Mouse (Mus musculus) testis, postnatal 14 days (tissue): ENCODE results near the gene Paxx.
A peak's percentile ranks its signal among the peaks of the same experiment; 100 is the strongest.
"Not testable (repeated sequence)": the region's sequence is repeated elsewhere in the genome, so short reads cannot be mapped to it uniquely, and the experiment has no call there.

ENCODE experiments used
- DNase-seq: peaks from one replicate; pipeline ENCODE4 v3.0.0; 2021; ENCODE audit warnings: low spot score

The Paxx gene

DNA sequence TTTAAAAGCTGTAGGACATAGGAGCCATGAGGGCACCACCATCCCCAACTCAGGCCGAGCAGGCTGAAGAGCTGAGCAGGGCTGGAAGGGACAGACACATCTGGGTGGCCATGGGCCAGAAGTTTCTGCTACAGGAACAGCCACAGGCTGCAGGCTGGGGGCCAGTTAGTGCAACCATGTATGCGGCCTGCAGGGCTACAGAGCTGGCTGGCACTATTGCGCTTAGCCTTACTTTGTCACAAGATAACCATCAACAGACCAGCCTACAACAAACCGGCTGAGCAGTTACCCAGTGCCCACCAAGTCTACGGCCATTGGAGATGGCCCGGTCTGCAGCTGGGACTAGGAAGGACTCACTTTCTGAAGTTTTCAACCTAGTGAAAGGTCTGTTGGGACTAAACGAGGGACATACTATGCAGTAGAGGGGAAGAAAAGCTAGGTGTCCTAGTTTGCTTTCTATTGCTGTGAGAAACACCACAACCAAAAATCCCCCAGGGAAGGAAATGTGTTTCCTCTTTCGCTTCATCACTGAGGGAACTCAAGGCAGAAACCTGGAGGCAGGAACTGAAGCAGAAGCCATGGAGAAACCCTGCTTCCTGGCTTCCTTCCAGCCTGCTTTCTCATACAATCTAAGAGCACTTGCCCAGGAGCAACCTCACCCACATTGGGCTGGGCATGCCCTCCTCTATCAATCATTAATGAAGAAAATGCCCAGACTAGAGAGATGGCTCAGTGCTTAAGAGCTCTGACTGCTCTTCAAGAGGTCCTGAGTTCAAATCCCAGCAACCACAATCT is 9.8 kb downstream of the Paxx start:
- no peak for DNase-seq

- DNase-seq: no peak
Observed at GRCm38 (mm10) chr2:25442682-25443081, 18.2 kb downstream of the Paxx start.

GRCm38 (mm10) chr2:25441067-25441466 is 19.8 kb downstream of the Paxx start:
- no peak for DNase-seq

DNA sequence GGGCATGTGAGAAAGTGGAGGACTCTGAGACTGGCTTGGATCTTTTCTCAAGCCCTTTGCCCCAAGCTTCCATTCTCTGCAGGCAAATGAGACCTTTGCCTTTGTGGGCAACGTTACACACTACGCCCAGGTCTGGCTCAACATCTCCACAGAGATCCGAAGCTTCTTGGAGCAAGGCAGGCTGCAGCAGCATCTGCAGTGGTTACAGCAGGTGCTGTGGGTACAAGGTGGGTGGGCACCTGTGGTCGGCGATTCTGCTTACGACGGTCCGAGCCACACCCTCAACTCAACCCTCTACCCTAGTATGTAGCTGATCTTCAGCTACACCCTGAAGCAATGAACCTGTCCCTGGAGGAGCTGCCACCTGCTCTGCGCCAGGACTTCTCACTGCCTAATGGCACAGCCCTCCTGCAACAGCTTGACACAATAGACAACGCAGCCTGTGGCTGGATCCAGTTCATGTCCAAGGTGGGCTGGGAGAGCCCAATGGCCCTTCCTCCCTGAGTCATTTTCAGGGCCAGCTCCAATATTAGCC is 24.5 kb downstream of the Paxx start:
- no peak for DNase-seq

DNA sequence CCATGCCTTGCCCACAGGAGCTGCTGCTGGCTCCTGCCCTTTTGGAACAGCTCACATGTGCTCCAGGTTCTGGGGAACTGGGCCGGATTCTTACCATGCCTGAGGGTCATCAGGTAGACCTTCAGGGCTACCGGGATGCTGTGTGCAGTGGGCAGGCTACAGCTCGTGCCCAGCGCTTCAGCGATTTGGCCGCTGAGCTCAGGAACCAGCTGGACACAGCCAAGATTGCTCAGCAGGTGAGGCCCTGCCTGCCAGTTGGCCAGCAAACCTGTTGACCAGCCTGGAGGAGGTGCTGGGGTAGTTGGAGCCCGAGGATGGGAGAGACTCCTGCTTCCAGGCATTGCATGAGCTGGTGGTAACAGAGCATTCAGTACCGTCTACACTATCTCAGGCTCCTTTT is 26.6 kb downstream of the Paxx start:
- DNase-seq: no peak

GRCm38 (mm10) chr2:25433101-25433500 is 27.8 kb downstream of the Paxx start:
- no peak for DNase-seq

DNA sequence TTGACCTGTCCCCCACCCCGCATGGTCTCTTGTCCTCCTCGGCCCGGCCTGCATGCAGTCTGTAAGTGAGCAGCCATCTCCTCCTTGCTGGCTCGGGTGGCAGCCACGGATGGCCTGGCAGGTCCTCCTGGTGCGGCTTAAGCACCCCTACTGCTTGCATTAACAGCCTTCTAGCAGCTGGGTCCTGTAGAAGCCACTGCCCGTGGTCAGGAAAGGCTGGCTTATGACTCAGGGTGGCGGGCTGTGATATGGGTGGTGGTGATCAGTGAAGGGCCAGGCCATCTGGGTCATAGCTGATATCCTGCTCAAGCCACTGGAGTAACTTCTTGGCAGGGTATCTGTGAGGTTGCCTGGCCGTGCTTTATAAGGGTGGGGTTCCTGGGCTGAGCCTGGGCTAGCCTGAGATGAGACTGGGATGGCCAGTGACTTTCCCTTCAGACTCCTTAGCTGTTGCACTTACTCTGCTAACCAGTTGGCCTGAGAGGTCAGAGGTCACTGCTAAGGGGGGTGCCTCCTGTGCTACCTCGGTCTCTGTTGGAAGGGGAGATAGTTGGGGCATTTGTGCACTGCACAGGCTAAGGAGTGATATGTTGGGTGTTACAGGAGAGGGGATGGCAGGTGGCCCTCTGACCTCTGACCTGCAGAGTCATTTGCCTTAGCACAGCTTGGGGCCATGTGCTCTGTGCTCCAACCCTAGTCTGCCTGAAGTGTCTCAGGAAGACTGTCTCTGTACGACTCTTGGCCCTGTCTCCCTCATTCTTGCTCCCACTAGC is 28.4 kb downstream of the Paxx start:
- no peak for DNase-seq

DNA sequence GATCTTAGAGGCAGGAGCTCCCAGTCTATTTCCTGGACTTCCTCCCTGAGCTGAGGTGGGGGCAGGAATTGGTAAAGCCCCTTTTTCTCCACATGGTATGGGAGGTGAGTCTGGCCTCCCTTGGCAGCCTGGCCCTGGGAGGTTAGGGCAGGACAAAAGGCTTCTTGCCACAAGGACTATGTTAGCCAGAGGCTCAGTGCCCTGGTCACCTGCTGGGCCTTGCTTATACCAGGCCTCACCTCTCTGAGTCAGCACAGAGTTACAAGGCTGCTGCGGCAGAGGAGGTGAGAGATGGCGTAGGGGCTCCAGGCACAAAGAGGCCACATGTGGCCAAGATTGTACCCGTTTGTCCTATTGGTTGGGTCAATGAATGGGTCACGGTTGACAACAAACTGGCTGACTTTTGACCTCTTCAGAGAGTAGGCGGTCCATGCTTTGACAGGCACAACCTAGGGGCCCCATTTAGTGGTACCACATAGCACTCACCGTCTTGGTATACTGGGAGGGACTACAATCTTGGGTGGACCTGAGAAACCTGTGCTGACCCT is 29.5 kb downstream of the Paxx start:
- no peak for DNase-seq

DNA sequence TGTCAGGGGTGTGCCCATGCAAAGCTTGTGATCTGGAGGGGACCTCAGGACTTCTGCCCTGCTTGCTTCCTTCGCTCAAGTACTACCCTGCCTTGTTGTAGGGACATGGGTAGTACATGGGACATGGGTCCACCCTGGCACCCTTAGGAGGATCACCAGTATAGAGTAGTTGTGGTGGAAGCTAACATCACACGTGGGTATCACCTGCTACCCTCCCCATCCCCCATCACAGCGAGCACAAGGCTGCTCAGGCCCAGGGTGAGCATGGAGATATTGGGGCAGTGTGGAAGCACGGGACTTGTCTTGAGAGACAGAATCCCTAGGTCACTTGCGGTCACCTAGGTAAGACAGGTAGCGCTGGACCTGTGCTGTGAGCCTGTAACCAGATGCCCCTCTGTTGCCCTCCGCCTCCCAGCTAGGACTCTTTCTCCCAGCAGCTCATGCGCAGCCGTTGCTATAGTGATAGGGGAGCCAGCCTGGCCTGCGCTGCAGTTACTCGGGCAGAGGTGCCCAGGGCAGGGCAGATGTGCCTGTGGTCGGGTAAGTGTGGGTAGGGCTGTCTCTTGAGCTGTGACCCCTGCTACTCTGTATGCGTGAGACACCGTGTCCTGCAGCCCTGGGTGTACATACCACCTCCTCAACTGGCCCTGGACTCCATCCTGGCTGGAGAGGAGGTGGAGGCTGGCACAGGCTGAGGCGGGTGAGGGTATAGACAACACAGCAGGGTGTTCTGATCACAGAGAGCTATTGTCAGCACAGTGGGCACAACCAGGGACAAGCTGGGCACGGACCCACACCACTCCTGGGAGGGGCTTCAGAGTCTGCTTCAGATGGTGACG is 30.3 kb downstream of the Paxx start:
- DNase-seq: no peak

DNA sequence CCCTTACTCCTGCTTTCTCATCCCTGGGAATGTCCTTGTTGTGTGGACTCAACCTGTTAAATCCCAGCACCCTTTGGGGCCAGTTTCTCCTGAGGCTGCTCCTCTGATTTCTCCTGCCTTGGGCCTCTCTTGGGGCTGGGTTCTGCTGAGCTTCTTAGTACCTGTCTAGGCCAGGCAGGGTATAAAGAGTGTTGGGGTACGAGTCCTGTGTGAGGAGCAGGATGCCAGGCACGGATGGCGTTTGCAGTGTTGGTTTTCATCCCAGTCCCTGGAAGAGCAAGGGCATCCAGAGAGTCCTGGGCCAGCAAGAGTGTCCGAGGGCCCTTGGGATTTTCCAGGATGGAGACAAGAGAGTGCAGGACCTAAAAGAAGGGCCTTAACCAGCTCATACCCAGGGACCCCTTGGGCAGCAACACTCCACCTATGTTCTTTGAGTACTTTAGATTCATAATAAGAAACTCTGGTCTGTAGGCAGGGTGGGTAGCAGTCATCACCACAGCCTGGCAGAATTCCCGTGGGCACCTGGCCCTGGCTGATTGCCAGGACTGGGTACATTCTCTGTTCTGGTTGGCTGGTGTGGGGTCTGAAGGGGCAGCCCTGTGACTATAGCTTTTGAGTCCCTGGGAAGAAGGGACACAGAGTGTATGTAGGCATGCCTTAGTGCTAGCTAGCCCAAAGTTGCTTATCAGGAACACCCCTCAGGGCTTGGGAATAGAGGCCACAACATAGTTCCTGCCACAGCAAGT is 31.3 kb downstream of the Paxx start:
- no peak for DNase-seq

- DNase-seq: peak; percentile 93
Observed at GRCm38 (mm10) chr2:25428442-25429236, 32.3 kb downstream of the Paxx start, which contains the start of gene Abca2. Gene Abca2 (plus strand): TSS chr2:25428703.

GRCm38 (mm10) chr2:25427256-25427655 is 33.6 kb downstream of the Paxx start:
- DNase-seq: no peak

- peak; percentile 50 for DNase-seq
Observed at GRCm38 (mm10) chr2:25426721-25427191, 34.1 kb downstream of the Paxx start.

DNA sequence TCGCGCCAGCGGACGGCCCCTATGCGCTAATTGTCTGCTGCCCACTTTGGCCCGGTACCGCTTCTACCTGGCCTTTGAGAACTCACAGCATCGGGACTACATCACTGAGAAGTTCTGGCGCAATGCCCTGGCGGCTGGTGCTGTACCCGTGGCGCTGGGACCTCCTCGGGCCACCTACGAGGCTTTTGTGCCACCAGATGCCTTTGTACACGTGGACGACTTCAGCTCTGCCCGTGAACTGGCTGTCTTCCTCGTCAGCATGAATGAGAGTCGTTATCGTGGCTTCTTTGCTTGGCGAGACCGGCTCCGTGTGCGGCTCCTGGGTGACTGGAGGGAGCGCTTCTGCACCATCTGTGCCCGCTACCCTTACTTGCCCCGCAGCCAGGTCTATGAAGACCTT is 35.4 kb downstream of the Paxx start:
- DNase-seq: no peak

GRCm38 (mm10) chr2:25423626-25424025 is 37.3 kb downstream of the Paxx start:
- DNase-seq: no peak

DNA sequence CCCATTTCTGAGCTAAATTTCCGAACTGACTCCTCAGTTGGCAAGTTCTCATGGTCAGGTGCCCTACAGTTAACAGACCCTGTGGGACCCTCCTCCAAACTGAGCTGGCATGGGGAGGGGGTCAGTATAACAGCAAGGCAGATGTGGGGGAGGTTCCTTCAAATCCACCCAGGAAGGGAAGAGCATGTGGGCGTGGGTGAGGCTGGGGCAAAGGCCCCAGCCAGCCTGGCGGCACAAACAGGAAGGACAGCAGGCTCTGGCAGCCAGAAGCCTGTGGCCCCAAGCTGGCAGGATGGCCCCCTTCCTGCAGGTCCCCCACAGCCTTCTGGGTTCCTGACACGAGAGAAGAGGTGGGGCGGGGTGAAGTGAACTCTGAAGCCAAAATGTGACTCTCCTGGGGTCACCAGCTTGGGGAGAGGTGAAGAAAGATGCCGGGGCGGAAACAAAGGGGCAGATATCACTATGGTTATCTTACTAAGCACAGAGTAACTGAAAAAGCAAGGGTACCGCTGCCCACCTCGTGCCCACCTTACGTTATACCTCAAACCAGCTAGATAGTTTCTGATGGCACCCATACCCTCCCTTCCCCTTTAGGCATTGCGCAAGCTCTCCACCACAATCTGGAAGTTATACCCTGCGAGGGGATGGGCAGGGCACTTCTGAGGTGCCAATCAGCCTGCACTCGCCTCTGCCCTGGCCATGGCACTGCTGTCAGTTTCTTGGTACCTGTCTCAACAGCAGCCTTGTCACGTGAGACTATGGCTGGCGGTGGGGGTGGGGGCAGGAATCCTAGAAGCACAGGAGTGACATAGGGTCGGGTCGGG is 38.1 kb downstream of the Paxx start, which contains the start of gene Fut7:
TSS of gene Fut7 (plus strand) at position 681 of the 824 bp plus-strand sequence.
- no peak for DNase-seq

- no peak for DNase-seq
Observed at GRCm38 (mm10) chr2:25421896-25422295, 39.0 kb downstream of the Paxx start.

- DNase-seq: no peak
Observed at GRCm38 (mm10) chr2:25417426-25417825, 43.5 kb downstream of the Paxx start.

- DNase-seq: not testable (repeated sequence)
Observed at GRCm38 (mm10) chr2:25413436-25413835, 47.5 kb downstream of the Paxx start.
